Mouse (Mus musculus) regulatory T cell (primary cell): Measurements from ENCODE around the gene Insc.

ENCODE experiments used
- in situ Hi-C: fragments of 300-600 bp; cut with MboI, MseI; formaldehyde crosslinking; loops from one replicate; pipeline ENCODE4 v1.15.1; 2025; ENCODE audit warnings: high pct_unique_total_duplicates

The Insc gene

GRCm38 (mm10) chr7:114822736-114823135 is 79.2 kb downstream of the Insc start:
- in situ Hi-C loops: no loop called here

- in situ Hi-C loops: no loop called here
These were observed 83.9 kb downstream of the Insc start for GRCm38 (mm10) chr7:114827360-114827759.

- in situ Hi-C loops: no loop called here
These were observed 88.9 kb downstream of the Insc start for GRCm38 (mm10) chr7:114832257-114832940.

GRCm38 (mm10) chr7:114834504-114834903 is 91.0 kb downstream of the Insc start:
- in situ Hi-C loops: no loop called here

- in situ Hi-C loops: no loop called here
These were observed 93.8 kb downstream of the Insc start for GRCm38 (mm10) chr7:114837268-114837667.

- in situ Hi-C loops: no loop called here
These were observed 96.7 kb downstream of the Insc start for GRCm38 (mm10) chr7:114840029-114840745.

- in situ Hi-C loops: no loop called here
These were observed 99.2 kb downstream of the Insc start for GRCm38 (mm10) chr7:114842644-114843211.

- in situ Hi-C loops: no loop called here
These were observed 103.7 kb downstream of the Insc start for GRCm38 (mm10) chr7:114847179-114847578.

- in situ Hi-C loops: no loop called here
These were observed 108.9 kb downstream of the Insc start for GRCm38 (mm10) chr7:114852387-114852786.

- in situ Hi-C loops: no loop called here
These were observed 110.7 kb downstream of the Insc start for GRCm38 (mm10) chr7:114854169-114854568.

- in situ Hi-C loops: no loop called here
These were observed 117.5 kb downstream of the Insc start for GRCm38 (mm10) chr7:114860858-114861523.

GRCm38 (mm10) chr7:114873315-114874012 is 130.0 kb downstream of the Insc start:
- in situ Hi-C loops: no loop called here

GRCm38 (mm10) chr7:114874032-114874441 is 130.5 kb downstream of the Insc start:
- in situ Hi-C loops: no loop called here

GRCm38 (mm10) chr7:114874579-114874978 is 131.1 kb downstream of the Insc start:
- in situ Hi-C loops: no loop called here

GRCm38 (mm10) chr7:114883602-114884001 is 140.1 kb downstream of the Insc start:
- in situ Hi-C loops: no loop called here

- in situ Hi-C loops: no loop called here
These were observed 143.4 kb downstream of the Insc start for GRCm38 (mm10) chr7:114886933-114887332.

- in situ Hi-C loops: no loop called here
These were observed 146.7 kb downstream of the Insc start for GRCm38 (mm10) chr7:114890215-114890614.

- in situ Hi-C loops: no loop called here
These were observed 149.2 kb downstream of the Insc start for GRCm38 (mm10) chr7:114892618-114893257.

- in situ Hi-C loops: no loop called here
These were observed 150.4 kb downstream of the Insc start for GRCm38 (mm10) chr7:114893889-114894288.

GRCm38 (mm10) chr7:114896966-114897697 is 153.6 kb downstream of the Insc start:
- in situ Hi-C loops: no loop called here
